Mouse (Mus musculus): ENCODE data around the gene Mex3d.

Gene Mex3d

DNA sequence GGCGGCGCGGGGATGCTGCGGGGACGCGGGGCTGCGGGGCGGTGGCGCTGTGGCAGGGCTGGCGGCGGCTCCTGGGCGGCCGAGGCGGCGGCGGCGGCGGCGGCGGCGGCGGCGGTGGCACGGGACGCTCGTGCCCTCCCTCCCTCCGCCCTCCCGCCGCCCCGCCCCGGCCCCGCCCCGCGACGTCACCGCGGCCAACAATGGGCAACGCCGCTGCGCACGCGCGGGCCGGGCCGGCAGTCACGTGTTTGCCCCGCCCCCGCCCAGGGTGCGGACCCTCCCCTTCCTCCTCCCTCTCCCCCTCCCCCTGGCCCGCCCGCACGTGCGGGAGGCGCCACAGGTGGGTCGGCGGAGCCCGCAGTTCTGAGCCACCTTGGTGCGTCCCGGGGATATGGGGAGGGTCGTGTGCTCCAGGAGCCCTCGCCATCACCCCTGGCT is at the start of gene Mex3d:
Mex3d (minus strand) TSS at position 138 of the 438 bp plus-strand sequence.
- peak; percentile 93 for DNase-seq

DNA sequence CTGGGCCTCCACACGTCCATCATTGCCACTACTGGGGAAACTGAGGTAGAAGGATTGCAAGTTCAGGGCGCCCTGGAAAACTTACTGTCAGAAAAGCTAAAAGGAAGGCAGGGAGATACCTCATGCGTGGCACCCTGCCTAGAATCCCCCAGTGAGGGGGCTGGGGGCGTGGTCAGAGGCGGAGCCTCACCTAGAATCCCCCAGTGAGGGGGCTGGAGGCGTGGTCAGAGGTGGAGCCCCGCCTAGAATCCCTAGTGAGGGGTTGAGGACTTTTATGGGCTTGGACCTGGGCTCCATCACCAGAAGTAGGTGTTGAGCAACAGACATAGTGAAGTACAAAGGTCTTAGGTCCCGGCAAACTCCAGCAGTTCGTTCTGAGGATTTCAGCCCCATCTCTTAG is 48.8 kb upstream of the Mex3d start:
- DNase-seq, result no peak

DNA sequence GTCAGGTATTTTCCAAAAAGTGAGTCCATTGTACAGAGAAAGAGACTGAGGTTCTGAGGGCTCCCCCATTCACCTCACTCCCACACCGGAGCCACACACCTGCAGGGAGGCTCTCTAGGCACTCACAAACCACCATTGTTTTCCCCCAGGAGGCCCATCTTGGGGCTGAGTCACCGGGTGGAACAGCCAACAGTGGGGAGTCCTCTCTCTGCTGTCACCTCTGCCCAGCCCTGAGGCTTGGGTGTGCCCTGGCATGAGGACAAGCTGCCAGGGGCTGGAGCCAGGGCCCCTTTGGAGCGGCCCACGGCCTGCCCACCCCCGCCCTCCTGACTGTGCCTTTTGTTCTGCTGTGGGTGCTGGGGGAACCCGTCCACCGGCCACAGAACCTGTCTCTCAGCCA is 48.3 kb upstream of the Mex3d start:
- DNase-seq, result no peak

DNA sequence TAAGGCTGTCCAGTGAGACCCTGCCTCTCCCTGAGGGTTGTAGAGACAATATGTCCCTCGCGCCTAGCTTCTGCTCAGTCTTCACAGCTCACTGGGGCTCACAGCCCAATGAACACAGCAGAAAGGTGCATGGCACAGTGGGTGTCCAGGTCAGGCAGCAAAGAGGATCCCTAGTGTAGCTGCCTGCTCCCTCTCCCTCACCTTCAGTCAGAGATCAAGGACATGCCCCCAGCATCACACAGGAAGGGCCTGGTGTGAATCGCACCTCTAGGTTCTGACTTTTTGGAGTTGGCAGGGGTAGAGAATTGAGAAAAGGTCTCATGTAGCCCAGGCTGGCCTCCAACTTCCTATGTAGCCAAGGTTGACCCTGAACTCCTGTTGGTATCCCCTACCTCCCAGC is 47.4 kb upstream of the Mex3d start:
- DNase-seq, result no peak

DNA sequence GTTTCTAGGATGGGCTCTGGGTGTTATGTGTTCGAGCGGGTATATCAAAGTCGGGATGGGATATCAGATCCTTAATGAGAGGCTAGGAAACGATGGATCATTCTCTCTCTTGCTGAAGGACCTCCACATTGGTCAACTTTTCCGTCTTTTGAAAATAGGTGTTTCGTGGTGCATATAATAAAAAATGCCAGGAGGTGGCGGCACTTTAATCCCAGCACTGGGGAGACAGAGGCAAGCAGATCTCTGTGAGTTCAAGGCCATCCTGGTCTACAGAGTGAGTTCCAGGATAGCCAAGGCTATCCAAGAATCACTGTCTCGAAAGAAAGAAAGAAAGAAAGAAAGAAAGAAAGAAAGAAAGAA is 46.8 kb upstream of the Mex3d start:
- no peak for DNase-seq

DNA sequence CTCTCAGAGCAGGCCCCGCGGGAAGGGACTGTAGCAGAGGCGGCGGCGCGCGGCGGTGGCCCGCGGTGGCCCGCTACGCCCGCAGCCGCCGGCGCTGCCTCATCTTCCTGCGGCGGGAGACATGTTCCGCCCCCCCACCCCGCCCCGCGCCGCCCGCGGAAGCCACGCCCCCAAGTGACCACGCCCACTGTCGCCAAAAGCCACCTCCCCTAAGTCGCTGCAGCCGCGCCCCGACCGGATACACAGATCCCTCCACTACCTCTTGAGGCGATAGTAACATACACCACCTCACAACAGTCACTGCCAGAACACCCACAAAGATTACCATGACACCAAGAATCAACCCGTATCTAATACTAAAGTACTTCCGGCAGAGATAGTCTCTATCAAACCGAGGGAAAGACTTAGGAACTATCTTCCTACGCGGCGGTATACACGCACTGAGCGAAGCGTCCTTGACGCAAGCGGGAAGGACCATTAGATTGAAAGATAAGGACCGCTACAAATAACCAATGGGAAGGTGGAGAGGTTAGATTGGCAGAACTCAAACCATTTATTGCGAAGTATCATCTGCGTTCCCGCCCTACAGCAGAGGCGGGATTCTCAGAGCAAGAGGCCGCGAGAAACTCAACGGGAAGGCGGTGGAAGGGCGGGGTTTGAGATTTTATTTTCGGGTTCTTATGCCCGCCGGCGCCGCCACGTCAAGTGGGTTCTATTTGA is 46.2 kb upstream of the Mex3d start, which contains the start of gene Tcf3:
Tcf3 (minus strand) TSS at position 135 of the 720 bp plus-strand sequence.
- DNase-seq, result peak; percentile 93

DNA sequence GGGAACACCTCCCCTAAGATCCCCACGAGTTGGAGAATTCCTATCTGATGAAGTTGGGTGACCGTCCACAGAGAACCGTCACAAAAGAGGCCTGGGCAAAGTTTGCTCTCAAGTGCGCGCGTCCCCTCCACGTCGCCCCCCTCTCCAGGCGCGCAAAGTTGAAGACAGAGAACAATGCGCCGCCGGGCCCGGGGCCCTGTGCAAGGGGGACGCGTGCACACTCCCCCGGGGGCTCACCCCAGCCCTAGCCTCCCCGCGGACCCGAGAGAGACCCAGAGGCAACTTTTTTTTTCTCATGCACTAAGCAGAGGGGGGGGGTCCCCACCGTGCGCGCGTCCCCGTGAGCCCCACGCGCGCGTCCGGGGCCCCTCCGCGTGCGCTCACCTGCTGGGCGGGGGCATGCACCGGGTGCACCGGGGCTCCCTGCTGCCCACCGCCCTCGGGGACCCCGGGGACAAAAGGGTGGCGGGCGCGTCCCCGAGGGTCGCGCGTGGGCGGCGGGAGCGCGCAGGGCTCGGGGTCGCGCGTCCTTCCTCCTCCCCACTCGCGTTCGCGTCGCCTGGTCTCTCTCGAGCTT is 45.6 kb upstream of the Mex3d start:
- DNase-seq, result peak; percentile 24

DNA sequence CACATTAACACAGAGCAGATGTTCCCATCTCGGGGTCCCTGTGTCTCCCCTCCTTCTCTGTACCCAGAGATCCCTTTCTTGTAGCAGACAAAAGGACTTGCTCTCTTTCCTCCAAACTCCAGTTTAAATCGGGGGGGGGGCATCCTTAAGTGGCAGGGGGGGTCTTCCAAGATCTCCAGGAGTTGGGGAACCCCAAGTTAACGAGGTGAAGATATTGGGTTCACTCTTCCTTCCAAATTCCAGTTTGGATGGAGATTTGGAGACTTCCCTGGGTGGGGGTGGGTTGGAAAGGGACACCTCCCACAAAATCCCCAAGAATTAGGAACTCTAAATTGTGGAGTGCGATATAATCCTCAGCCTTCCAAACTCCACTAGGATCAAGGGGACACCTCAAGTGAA is 44.9 kb upstream of the Mex3d start:
- no peak for DNase-seq

DNA sequence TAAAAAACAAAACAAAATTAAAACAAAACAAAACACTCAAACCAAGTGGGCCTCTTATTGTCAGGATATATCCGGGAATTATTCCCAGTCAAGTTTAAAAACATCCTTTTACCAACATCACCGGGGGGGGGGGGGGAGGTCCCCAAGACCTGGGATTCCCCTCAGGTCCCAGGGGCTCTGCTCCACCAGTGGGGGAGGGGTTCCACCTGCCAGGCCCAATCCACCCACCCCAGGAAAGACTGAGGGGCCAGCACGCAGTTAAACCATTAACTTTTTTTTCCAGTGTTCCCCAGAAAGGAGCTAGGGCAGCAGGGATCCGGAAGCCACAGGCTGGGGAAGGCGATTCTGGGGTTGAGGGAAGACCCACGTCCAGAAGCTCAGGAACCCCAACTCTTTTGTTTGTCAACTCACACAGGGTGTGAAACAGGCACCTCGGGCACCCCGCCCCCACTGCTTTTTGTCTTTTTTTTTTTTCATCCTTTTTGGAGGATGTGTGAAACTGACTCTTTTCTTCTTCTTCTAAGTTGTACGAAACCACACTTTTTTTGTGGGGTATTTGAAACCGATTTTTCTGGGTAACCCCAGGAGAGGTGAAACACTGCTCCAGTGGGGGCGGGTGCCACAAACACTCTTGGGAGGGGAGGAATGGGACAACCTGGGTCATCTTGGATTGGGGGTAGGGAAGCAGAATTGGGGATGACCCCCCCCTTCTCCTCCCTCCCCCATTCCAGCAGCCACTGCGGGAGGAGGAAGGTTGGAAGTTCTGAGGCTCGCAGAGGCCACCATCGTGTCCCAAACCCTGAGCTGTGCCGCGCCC is 44.3 kb upstream of the Mex3d start:
- DNase-seq, result peak; percentile 8

DNA sequence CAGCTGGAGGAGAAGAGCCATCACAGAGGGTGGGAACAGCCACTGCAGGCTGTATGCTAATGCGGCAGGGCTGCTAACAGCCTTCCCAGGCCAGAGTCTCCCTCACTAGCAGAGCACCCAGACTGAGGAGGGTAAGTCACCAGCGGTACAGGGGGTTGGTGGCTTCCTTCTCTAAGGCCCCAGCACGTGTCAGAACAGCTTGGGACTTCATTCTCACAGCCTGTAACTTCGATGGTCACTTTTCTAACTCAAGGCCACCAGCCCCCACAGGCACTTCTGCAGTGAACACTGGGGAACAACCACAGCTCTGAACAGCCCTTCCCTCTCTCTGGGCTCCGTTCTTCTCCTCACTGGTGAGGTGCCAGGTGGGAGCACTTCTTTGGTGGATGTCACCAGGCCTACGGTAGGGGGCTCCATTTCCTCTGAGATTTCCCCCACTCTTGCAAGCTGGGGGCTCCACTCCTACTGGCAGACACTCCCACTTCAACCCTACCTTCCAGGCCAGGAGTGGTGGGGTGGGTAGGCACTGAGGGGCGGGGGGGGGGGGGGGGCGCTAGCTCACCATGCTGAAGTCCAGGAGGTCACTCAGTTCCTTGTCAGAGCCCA is 43.0 kb upstream of the Mex3d start:
- DNase-seq, result no peak

DNA sequence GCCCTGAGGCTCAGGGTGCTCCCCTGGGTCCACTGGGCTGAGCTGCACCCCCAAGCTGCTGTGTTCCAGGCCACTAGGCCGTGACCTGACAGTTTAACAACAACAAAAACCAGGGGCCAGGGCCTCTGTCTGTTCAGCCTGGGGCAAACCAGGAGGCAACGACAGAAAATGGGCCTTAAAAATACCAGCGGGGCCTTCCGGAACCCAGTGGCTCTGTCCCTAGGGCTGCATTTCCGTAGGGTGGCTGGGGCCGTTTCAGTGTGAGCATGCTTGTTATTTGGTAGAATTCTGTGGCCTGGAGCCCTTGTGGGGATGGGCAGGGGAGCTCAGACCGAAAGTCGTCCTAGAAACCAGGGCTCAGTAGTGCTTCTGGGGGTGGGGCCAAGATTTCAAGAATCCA is 42.3 kb upstream of the Mex3d start:
- DNase-seq, result no peak

DNA sequence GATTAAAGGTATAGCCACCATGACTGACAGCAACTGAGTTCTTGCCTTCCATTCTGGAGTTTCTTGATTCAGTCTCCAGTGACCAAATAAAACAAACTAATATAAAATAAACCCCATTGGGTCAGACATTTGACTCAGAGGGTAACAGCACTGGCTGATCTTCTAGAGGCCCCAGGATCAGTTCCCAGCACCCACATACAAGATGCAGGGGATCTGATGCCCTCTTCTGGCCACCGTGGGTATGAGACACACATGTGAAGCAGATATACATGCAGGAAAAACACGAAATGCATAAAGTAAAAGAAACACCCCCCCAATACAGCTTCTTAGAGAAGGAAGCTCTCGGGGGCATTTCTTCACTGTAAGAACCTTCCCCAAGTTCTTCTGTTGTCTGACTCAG is 37.6 kb upstream of the Mex3d start:
- DNase-seq, result no peak

DNA sequence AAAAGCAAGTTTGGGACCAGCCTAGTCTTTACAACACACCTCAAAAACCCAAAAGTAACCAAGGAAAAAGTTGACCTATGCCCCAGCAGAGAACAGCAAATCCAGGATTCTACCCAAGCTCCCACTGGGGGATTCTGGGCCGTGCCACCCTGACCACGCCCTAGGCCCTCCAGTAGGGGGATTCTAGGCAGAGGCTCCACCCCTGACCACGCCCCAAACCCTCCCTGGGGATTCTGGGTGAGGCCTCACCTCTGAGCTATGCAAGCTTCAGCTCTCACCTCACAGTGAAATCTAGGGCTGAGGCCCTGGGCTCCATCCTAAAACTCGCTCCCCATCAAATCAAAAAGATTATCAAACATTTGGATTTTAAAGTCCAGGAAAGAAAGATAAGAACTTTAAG is 36.1 kb upstream of the Mex3d start:
- no peak for DNase-seq

DNA sequence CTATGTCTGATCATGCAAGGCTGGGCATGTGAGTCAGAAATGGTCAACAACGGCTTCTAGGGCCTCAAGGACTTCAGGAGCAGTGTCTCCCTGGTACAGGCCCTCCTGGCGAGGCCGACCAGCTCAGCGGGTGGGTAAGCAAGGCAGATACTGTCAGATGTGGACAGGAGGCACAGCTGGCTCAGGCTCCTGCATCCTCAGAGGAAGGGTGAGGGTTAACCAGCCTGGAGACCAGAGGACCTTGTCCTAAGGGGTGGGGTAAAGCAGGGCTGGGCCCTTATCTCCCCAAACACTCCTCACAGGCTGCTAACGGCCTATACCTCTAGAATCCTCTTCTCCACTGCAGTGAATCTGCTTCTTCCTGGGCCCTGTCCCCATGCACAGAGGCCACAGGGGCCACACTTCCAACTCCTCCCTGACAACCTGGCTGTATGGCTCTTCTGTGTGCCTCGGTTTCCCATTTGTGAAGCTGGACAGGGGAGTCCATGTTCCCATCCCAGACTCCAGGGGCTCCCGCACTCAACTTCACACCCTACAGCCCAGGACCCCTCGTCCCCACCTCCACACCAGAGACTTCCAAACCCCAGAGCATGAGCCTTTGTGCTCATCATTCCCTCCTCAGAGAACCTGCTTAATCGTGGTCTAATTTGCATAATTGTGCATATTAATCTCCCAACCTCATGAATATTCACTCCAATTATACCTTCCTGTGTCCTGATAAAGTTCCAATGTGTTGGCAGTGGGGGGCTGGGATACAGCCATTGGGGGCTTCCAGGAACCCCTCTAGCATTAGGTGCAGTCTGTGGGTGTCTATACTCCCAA is 34.4 kb upstream of the Mex3d start:
- no peak for DNase-seq

DNA sequence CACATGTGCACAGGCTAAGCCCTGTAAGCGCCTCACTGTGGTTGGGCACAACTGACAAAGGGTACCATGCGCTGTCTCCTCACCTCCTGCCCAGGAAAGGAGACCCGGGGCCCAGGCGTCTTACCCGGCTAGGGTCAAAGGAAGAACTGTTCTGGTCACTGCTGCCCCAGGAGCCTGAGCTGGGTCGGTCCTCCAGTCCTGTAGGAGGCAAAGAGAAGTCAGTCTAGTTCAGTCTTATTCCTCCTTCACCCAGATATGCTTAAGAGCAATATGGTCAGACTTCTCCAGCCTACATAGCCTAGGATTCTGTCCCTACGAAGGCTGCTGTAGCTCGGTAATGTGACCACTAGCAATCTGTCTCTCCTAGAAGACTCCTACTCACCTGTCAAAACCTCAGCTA is 33.7 kb upstream of the Mex3d start:
- no peak for DNase-seq

DNA sequence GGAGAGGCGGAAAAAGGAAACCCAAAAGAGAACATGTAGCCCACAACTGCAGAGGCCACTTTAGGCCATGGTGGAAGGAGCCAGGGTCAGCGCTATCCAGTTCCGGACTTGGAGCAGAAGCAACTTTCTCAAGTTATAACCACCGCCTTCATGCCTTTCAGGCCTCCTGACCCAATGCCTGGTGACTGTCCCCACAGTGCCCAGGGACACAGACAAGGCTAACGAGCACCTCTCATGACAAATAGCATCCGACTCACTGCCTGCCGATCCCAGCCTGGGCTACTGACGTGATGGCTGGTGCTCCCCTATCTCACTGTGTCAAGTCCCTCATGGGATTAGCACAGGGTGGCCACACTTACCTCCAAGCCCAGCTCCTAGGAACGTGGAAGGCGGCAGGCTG is 33.3 kb upstream of the Mex3d start:
- DNase-seq, result no peak

DNA sequence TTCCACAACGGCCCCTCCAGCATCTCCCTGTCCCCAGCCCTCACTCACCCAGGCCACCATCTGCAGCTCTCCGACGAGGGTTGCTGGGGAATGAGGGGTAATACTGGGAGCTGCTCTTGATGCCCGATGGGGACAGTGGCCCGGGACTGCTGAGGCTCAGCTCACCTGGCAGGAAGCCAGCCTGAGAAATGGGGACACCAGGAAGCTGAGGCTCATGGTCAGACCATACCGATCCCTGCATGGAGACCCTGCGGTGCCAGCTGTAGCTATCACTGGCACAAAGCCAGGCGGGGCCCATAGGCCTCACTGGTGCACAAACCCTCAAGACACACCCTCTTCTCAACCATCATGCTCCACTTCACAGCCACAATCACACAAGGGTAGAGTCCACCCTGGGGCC is 32.0 kb upstream of the Mex3d start:
- no peak for DNase-seq

DNA sequence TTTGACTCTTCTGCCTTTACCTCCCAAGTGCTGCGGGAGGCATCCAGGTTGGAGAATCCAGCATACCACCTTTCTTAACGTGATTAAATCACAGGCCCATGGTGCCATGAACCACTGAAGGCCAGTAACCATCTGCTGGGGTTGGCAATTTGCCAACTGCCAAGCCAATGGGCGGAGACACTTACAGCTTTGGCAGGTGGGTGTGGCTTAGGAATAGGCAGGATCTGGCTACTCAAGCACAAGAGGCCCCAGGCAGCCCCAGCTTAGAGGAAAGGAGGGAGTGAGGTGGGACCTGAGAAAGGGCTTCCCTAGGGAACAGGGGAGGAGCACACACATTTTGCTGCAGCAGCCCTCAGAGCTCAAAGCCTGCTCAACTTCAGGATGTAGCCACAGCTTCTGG is 30.9 kb upstream of the Mex3d start:
- no peak for DNase-seq

DNA sequence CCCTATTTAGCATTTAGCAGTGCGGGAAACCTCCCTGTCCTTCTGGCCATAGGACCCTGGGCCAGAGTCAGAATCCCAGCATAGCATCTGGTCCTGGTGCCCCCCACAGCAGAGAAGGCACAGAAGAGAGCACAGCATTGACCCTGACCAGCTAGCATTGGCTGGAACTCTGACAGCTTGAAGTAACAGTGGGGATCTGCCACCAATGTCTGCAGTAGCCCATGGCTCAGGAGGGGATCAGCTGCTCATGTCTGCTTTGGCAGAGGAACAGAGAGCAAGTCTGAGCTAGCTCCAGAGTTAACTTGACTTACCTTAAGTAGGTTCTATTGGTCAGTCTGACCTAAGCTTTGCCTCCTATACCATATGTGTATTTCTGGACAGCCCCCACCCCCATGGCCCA is 30.4 kb upstream of the Mex3d start:
- DNase-seq, result no peak

DNA sequence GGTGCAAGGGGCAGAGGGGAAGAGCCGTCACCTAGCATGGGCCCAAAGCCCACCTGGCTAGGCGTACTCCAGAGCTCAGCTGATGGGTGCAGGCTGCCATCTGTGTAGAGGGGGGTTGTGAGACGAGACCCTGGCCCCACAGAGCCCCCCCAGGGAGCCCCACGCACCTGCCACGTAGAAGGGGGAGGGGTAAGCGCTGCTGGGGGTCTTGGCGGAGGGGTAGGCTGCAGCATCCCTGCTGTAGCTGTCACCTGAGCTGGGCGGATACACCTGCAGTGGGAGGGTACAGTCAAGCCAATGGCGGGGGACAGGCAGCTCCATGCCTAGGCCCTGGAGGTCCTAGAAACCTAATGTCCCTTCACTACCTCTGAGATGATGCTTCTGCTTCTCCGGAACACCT is 29.9 kb upstream of the Mex3d start:
- no peak for DNase-seq

DNA sequence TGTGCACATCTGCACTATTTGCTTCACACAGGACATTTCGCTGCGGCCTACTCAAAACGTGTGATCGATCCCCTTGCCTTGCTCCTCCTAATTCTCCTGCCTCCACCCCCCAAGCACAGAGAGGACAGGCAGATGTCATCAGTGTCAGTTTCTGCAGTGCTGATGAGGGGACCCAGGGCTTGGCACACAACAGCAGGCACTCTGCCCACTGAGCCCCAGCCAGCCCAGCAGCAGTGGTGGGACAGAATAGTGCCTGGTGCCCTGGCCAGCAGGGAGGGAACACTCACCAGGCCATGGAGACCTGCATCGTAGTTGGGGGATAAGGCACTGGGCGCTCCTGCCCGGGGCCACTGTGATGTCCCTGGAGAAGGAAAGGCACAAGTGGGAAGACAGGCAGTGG is 28.1 kb upstream of the Mex3d start:
- no peak for DNase-seq

DNA sequence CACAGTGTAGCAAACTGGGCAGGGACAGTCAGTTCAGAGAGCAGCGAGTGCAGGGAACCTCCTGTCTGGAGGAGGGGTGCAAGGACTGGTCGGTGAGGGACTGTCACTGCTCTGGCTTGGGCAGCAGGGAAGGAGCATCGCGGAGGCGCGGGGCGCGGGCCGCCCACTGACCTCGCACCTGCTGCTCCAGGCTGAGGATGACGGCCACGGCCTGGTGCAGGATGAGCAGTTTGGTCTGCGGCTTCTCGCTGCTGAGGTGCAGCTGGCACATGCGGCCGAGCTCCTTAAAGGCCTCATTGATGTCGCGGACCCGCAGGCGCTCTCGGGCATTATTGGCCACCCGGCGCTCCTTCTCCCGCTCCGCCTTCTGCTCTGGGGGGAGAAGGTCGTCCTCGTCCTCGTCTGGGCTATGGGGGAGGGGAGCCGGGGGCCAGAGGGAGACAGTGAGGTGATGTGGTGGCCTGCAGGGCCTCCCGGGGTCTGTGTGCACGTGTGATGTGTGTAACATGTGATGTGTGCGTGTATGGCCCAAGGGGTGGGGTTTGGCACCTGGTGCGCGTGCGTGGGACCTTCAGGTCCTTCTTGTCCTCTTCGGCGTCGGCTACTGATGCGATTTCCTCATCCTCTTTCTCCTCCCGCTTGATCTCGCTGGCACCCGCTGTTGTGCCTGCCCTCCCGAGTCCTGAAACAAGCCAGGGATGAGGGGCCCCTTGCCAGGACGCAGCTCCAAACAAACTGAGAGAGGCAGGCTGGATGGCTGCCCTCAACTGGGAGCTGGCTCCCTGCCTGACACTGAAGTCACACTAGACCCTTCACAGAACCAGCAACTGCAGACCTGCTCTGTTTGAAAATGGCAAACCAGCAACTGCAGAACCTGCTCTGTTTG is 25.4 kb upstream of the Mex3d start:
- peak; percentile 69 for DNase-seq
